Mouse (Mus musculus) kidney, embryonic 14.5 days (tissue): Measurements from ENCODE around the gene Cdh13. TPM values are rescaled to one million over a fixed set of nuclear protein-coding genes. Genes with fewer than 3 reads are reported as not detected.

Experiments
- ATAC-seq: fragments of 200-750 bp; cut with Nextera tagmentation; 2 replicates; pipeline ENCODE4 v1.8.0; 2017; ENCODE audit warnings: moderate number of reproducible peaks, mild to moderate bottlenecking, moderate TSS enrichment, moderate library complexity; ENCODE audit not compliant: low FRiP score, low TSS enrichment
- H3K27ac ChIP-seq: fragments of 300-500 bp; sonication (generic); 2 replicates; pipeline ENCODE4 v1.5.1; 2014; ENCODE audit warnings: low read depth, mild to moderate bottlenecking, low read length, moderate library complexity, mixed read lengths
- H3K27me3 ChIP-seq: fragments of 300-500 bp; sonication (generic); 2 replicates; pipeline ENCODE4 v1.6.1; 2014; ENCODE audit warnings: mild to moderate bottlenecking, low read length; ENCODE audit not compliant: control insufficient read depth, insufficient read depth
- H3K36me3 ChIP-seq: fragments of 300-500 bp; sonication (generic); 2 replicates; pipeline ENCODE4 v1.6.1; 2014; ENCODE audit warnings: low read length, mixed read lengths; ENCODE audit not compliant: control insufficient read depth, insufficient read depth
- H3K4me1 ChIP-seq: fragments of 300-500 bp; sonication (generic); 2 replicates; pipeline ENCODE4 v1.6.1; 2014; ENCODE audit warnings: low read length, mixed read lengths; ENCODE audit not compliant: control insufficient read depth, insufficient read depth
- H3K4me2 ChIP-seq: fragments of 300-500 bp; sonication (generic); replicated peaks from 2 replicates; pipeline ENCODE4 v1.6.1; 2014; ENCODE audit warnings: low read depth, mild to moderate bottlenecking, low read length
- H3K4me3 ChIP-seq: fragments of 300-500 bp; sonication (generic); 2 replicates; pipeline ENCODE4 v1.5.1; 2014; ENCODE audit warnings: mild to moderate bottlenecking, low read length
- H3K9ac ChIP-seq: fragments of 300-500 bp; sonication (generic); 2 replicates; pipeline ENCODE4 v1.6.1; 2014; ENCODE audit warnings: low read depth, mild to moderate bottlenecking, low read length, moderate library complexity
- H3K9me3 ChIP-seq: fragments of 300-500 bp; sonication (generic); 2 replicates; pipeline ENCODE4 v1.6.1; 2016; ENCODE audit warnings: low read length; ENCODE audit not compliant: control insufficient read depth
- WGBS: fragments of 180-500 bp; shearing (Covaris S2); extraction: QIAGEN DNeasy Blood & Tissue Kit; methylation state at CpG from one replicate; pipeline ENCODE4 v1.1.7; 2014; 5-methylcytosine and 5-hydroxymethylcytosine counted together
- polyA plus RNA-seq: library from polyadenylated mRNA; unstranded; fragments of >200 nt; fragmentation: Nextera tagmentation; extraction: Ambion mirVana; gene quantifications from 2 replicates; pipeline ENCODE4 v1.2.1, GENCODE M21; 2014

Cdh13 gene
- polyA plus RNA-seq, 1 experiment from 2014 or later: 3.1 TPM

- Histone ChIP-seq H3K4me1 (no peaks in the 10 kb centered on the region), H3K9ac (no peak overlapping the region), H3K9me3 (no peaks in the 10 kb centered on the region), H3K27me3 (no peaks in the 10 kb centered on the region), H3K4me2 (no peak overlapping the region), H3K27ac (no peak overlapping the region), H3K4me3 (no peak overlapping the region), H3K36me3 (no peaks in the 10 kb centered on the region)
- ATAC-seq: no peak
- 84% methylated on average over 6 of the region's 6 CpGs for WGBS
Observed at GRCm38 (mm10) chr8:118676233-118676632, 392.7 kb downstream of the Cdh13 start.

DNA sequence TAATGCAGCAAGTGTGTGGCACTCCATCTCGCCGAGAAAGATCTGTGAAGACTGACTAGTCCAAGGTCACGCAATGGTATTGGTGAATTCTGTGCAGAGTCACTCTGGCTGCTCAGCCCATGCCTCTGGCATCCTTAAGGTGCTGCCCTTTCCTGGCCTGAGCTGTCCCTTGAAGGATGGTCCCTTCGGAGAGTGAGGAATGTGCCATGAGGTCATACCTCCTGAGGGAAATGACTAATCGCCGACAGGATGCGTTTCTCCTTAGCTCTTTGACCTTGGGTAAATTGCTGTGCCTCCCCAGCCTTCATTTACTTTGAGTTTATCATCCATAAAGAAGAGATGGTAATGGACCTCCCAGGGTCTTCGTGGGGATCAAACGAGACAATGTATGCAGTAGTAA is 395.8 kb downstream of the Cdh13 start:
- no peaks in the 10 kb centered on the region for H3K36me3 ChIP-seq
- H3K27me3 ChIP-seq: no peaks in the 10 kb centered on the region
- H3K4me3 ChIP-seq: no peak overlapping the region
- no peak for ATAC-seq
- no peak overlapping the region for H3K9ac ChIP-seq
- H3K9me3 ChIP-seq: no peaks in the 10 kb centered on the region
- no peak overlapping the region for H3K27ac ChIP-seq
- no peak overlapping the region for H3K4me2 ChIP-seq
- no peaks in the 10 kb centered on the region for H3K4me1 ChIP-seq
- 54% methylated on average over 9 of the region's 9 CpGs for WGBS

DNA sequence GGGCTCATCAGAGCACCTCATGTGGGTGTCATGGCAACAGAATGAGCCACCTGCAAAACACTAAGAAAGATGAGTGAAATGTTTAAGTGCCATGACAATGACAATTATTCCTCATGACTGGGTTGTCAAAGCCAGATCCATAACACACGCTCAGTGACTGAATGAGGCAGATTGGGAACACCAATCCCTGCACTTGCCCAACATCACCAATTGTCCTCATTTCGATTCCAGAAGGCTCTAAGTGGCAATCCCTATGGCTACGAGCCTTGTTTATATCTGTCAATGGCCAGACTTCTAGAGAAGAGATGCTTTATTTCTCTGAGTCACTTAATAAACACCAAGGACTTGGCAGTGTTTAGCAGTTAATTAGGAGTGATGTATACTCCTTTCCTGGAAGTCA is 399.9 kb downstream of the Cdh13 start:
- H3K4me1 ChIP-seq: no peaks in the 10 kb centered on the region
- no peak overlapping the region for H3K4me2 ChIP-seq
- H3K27ac ChIP-seq: no peak overlapping the region
- no peaks in the 10 kb centered on the region for H3K27me3 ChIP-seq
- 84% methylated on average over 3 of the region's 3 CpGs for WGBS
- H3K9ac ChIP-seq: no peak overlapping the region
- H3K9me3 ChIP-seq: no peaks in the 10 kb centered on the region
- ATAC-seq: no peak
- H3K4me3 ChIP-seq: no peak overlapping the region
- H3K36me3 ChIP-seq: no peaks in the 10 kb centered on the region

- Histone ChIP-seq H3K4me2 (no peak overlapping the region), H3K9ac (no peak overlapping the region), H3K9me3 (no peaks in the 10 kb centered on the region), H3K36me3 (no peaks in the 10 kb centered on the region), H3K27ac (no peak overlapping the region), H3K27me3 (no peaks in the 10 kb centered on the region), H3K4me1 (peaks cover 3% of the 10 kb centered on the region; the same call in 1 of the 2 replicates), H3K4me3 (no peak overlapping the region)
- ATAC-seq: no peak
- 97% methylated on average over 1 of the region's 1 CpGs for WGBS
Observed at GRCm38 (mm10) chr8:118685863-118686262, 402.3 kb downstream of the Cdh13 start.

- no peak overlapping the region for H3K27ac ChIP-seq
- H3K4me3 ChIP-seq: no peak overlapping the region
- no peak overlapping the region for H3K9ac ChIP-seq
- H3K4me2 ChIP-seq: no peak overlapping the region
- 28% methylated on average over 1 of the region's 1 CpGs for WGBS
- H3K27me3 ChIP-seq: no peaks in the 10 kb centered on the region
- no peaks in the 10 kb centered on the region for H3K36me3 ChIP-seq
- H3K9me3 ChIP-seq: no peaks in the 10 kb centered on the region
- H3K4me1 ChIP-seq: peaks cover 3% of the 10 kb centered on the region; the same call in 1 of the 2 replicates
- ATAC-seq: peak; percentile 75
Observed at GRCm38 (mm10) chr8:118689849-118690248, 406.3 kb downstream of the Cdh13 start.

DNA sequence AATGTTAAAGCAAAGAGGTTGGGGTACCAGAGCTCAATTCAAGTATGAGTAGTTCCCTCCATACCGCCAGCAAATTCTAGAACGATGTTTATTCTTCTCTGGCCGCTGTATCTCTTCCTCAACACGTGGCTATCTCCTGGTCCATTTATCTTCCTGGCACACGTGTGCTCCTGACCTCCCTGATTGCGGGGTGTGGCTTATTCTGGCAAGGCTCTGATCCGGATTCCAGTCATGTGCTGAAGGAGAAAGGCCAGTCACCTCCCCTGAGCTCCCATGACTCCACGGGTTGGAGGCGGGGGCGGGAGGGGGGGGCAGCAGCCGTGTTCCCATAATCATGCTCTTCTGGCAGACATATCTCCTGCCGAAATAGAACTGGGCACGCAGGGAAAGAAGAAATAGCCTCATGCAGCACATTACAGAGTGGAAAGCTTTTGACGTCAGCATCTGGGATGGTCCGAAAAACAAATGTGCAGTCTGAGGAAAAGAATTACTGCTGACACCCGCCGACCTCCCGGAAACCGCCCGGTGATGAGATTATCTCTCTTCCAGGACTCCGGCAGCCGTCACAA is 417.9 kb downstream of the Cdh13 start:
- Histone ChIP-seq H3K4me3 (no peak overlapping the region), H3K27me3 (no peaks in the 10 kb centered on the region), H3K4me1 (no peaks in the 10 kb centered on the region), H3K9ac (no peak overlapping the region), H3K4me2 (no peak overlapping the region; the same call in 1 of the 2 replicates), H3K9me3 (no peaks in the 10 kb centered on the region), H3K36me3 (no peaks in the 10 kb centered on the region), H3K27ac (no peak overlapping the region)
- no peak for ATAC-seq
- WGBS: 69% methylated on average over 22 of the region's 22 CpGs

- WGBS: 84% methylated on average over 3 of the region's 3 CpGs
- no peak for ATAC-seq
- Histone ChIP-seq H3K27ac (no peak overlapping the region), H3K4me3 (no peak overlapping the region), H3K27me3 (no peaks in the 10 kb centered on the region), H3K4me2 (no peak overlapping the region), H3K36me3 (no peaks in the 10 kb centered on the region), H3K4me1 (no peaks in the 10 kb centered on the region), H3K9ac (no peak overlapping the region), H3K9me3 (no peaks in the 10 kb centered on the region)
Observed at GRCm38 (mm10) chr8:118709366-118709765, 425.8 kb downstream of the Cdh13 start.

GRCm38 (mm10) chr8:118711631-118712030 is 428.1 kb downstream of the Cdh13 start:
- 82% methylated on average over 3 of the region's 3 CpGs for WGBS
- Histone ChIP-seq H3K27ac (no peak overlapping the region), H3K9me3 (no peaks in the 10 kb centered on the region), H3K9ac (no peak overlapping the region), H3K4me3 (no peak overlapping the region), H3K4me1 (no peaks in the 10 kb centered on the region), H3K4me2 (no peak overlapping the region), H3K36me3 (no peaks in the 10 kb centered on the region), H3K27me3 (no peaks in the 10 kb centered on the region)
- no peak for ATAC-seq

GRCm38 (mm10) chr8:118713111-118713510 is 429.6 kb downstream of the Cdh13 start:
- no peaks in the 10 kb centered on the region for H3K27me3 ChIP-seq
- H3K27ac ChIP-seq: no peak overlapping the region
- H3K9ac ChIP-seq: no peak overlapping the region
- no peak for ATAC-seq
- no peak overlapping the region for H3K4me2 ChIP-seq
- H3K4me3 ChIP-seq: no peak overlapping the region
- no peaks in the 10 kb centered on the region for H3K9me3 ChIP-seq
- H3K4me1 ChIP-seq: no peaks in the 10 kb centered on the region
- 69% methylated on average over 11 of the region's 11 CpGs for WGBS
- H3K36me3 ChIP-seq: no peaks in the 10 kb centered on the region
